Comparison of ENCODE assay signal across 11 mouse cellular contexts in the genomic region with DNA sequence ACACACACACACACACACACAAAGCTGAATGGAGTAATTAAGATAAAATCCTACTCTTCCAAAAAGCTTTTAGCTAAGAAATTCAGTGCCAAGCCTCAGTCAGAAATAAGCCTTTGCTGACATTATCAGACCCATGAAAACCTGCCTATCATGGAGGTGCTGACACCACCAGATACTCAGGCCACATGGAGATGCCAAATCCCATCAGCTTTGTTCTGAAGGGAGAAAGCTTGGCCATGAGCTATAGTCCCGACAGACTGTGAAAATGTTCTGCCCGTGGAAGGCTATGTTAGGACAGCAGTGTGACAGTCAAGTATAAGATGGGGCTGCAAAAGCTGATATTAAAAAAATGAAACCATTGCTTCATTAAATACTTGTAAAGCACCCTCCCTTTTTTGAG. TPM values are rescaled to one million over a fixed set of nuclear protein-coding genes. Genes with fewer than 3 reads are reported as not detected.
DNase-seq lines count a peak whose midpoint lies in the region; ATAC-seq and TF ChIP-seq lines count a peak whose summit lies in the region.
"Had no signal": no experiment of that assay in that cellular context is flagged by ENCODE, and none has a peak within 500 bp of the region (broad histone marks: within the 10 kb centered on the region; RNA-seq: fewer than 3 reads in every experiment).

No protein-coding gene starts in this region.

- no peaks in the 10 kb centered on the region for H3K9me3 ChIP-seq in heart, embryonic 13.5 days
- H3K9me3 ChIP-seq in midbrain, embryonic 16.5 days (replicated peaks; ENCODE audit: control insufficient read depth, low read length, poor library complexity, severe bottlenecking): no peaks in the 10 kb centered on the region
- no peaks in the 10 kb centered on the region for H3K9me3 ChIP-seq in midbrain, embryonic 15.5 days
- no peaks in the 10 kb centered on the region for H3K9me3 ChIP-seq in limb, embryonic 14.5 days (ENCODE audit: control insufficient read depth, low read length)
- H3K9me3 ChIP-seq in stomach, embryonic 16.5 days (replicated peaks; ENCODE audit: control insufficient read depth, low read length): no peaks in the 10 kb centered on the region
- H3K9me3 ChIP-seq: embryonic facial prominence, embryonic 15.5 days; neural tube, embryonic 12.5 days had no signal

- TF ChIP-seq POLR2A in limb, embryonic 14.5 days (IDR thresholded peaks at IDR 0.05; ENCODE audit: borderline replicate concordance, extremely low read depth, insufficient read depth, insufficient read length): no peak

- no peak for DNase-seq in heart, adult 9 months (ENCODE audit: low spot score in 2 of 2)
- DNase-seq in limb, embryonic 14.5 days (ENCODE audit: low spot score): no peak
- no peak for DNase-seq in kidney, adult 8-10 months
- DNase-seq: kidney, adult 2 months had no signal

- H3K27me3 ChIP-seq in heart, embryonic 13.5 days (replicated peaks): peaks cover 14% of the 10 kb centered on the region
- H3K27me3 ChIP-seq in midbrain, embryonic 16.5 days (ENCODE audit: control insufficient read depth, insufficient read depth, low read depth, low read length): no peaks in the 10 kb centered on the region
- no peaks in the 10 kb centered on the region for H3K27me3 ChIP-seq in midbrain, embryonic 15.5 days (replicated peaks)
- no peaks in the 10 kb centered on the region for H3K27me3 ChIP-seq in limb, embryonic 14.5 days (ENCODE audit: control insufficient read depth, insufficient read depth, low read length)
- no peaks in the 10 kb centered on the region for H3K27me3 ChIP-seq in stomach, embryonic 16.5 days (ENCODE audit: control insufficient read depth, insufficient read depth, low read length)
- H3K27me3 ChIP-seq: embryonic facial prominence, embryonic 15.5 days; neural tube, embryonic 12.5 days had no signal

- no peak for ATAC-seq in heart, embryonic 13.5 days (ENCODE audit: extremely low read depth, insufficient number of reproducible peaks, low FRiP score, low TSS enrichment)
- ATAC-seq in midbrain, embryonic 16.5 days: no peak
- no peak for ATAC-seq in midbrain, embryonic 15.5 days (replicated peaks)
- no peak for ATAC-seq in limb, embryonic 14.5 days (ENCODE audit: low FRiP score, low read depth)
- ATAC-seq in stomach, embryonic 16.5 days (ENCODE audit: insufficient read depth, low FRiP score): no peak
- ATAC-seq: CD4-positive, CD25-positive, alpha-beta regulatory T cell, adult 4 months had no signal

- H3K27ac ChIP-seq in heart, embryonic 13.5 days (replicated peaks): 0 out of 2 replicates have a peak overlapping the region, but pooled peaks have one; percentile 15
- peak overlapping the region; percentile 51 for H3K27ac ChIP-seq in midbrain, embryonic 16.5 days (ENCODE audit: low read length)
- no peak overlapping the region for H3K27ac ChIP-seq in midbrain, embryonic 15.5 days
- peak overlapping the region; percentile 84 for H3K27ac ChIP-seq in limb, embryonic 14.5 days (replicated peaks; ENCODE audit: low read depth, low read length)
- peak overlapping the region; percentile 51; the same call in 1 of the 2 replicates for H3K27ac ChIP-seq in stomach, embryonic 16.5 days (ENCODE audit: low read length)
- H3K27ac ChIP-seq: embryonic facial prominence, embryonic 15.5 days; neural tube, embryonic 12.5 days had no signal

- no peaks in the 10 kb centered on the region for H3K36me3 ChIP-seq in heart, embryonic 13.5 days
- no peaks in the 10 kb centered on the region for H3K36me3 ChIP-seq in midbrain, embryonic 16.5 days (ENCODE audit: control insufficient read depth, insufficient read depth, low read length)
- no peaks in the 10 kb centered on the region for H3K36me3 ChIP-seq in midbrain, embryonic 15.5 days (replicated peaks)
- H3K36me3 ChIP-seq in limb, embryonic 14.5 days (ENCODE audit: control insufficient read depth, insufficient read depth, low read length): no peaks in the 10 kb centered on the region
- no peaks in the 10 kb centered on the region for H3K36me3 ChIP-seq in stomach, embryonic 16.5 days (ENCODE audit: control insufficient read depth, insufficient read depth, low read length)
- H3K36me3 ChIP-seq: embryonic facial prominence, embryonic 15.5 days; neural tube, embryonic 12.5 days had no signal

- H3K4me3 ChIP-seq in heart, embryonic 13.5 days: no peak overlapping the region
- H3K4me3 ChIP-seq in midbrain, embryonic 16.5 days (ENCODE audit: low read depth, low read length): no peak overlapping the region
- H3K4me3 ChIP-seq in midbrain, embryonic 15.5 days: no peak overlapping the region
- H3K4me3 ChIP-seq in limb, embryonic 14.5 days (replicated peaks; ENCODE audit: low read length): no peak overlapping the region
- H3K4me3 ChIP-seq in stomach, embryonic 16.5 days (replicated peaks; ENCODE audit: low read length): no peak overlapping the region
- H3K4me3 ChIP-seq: embryonic facial prominence, embryonic 15.5 days; neural tube, embryonic 12.5 days had no signal

- H3K4me1 ChIP-seq in heart, embryonic 13.5 days: peaks cover 37% of the 10 kb centered on the region
- no peaks in the 10 kb centered on the region for H3K4me1 ChIP-seq in midbrain, embryonic 16.5 days (ENCODE audit: control insufficient read depth, insufficient read depth, low read length)
- no peaks in the 10 kb centered on the region for H3K4me1 ChIP-seq in midbrain, embryonic 15.5 days
- H3K4me1 ChIP-seq in limb, embryonic 14.5 days (ENCODE audit: control insufficient read depth, insufficient read depth, low read length): peaks cover 12% of the 10 kb centered on the region; the same call in 1 of the 2 replicates
- H3K4me1 ChIP-seq in stomach, embryonic 16.5 days (ENCODE audit: control insufficient read depth, insufficient read depth, low read length): peaks cover 4% of the 10 kb centered on the region; the same call in 1 of the 2 replicates
- H3K4me1 ChIP-seq: neural tube, embryonic 12.5 days had no signal

- no peak overlapping the region for H3K4me2 ChIP-seq in heart, embryonic 13.5 days
- H3K4me2 ChIP-seq in midbrain, embryonic 16.5 days (ENCODE audit: low read length): no peak overlapping the region
- H3K4me2 ChIP-seq in midbrain, embryonic 15.5 days: no peak overlapping the region
- no peak overlapping the region for H3K4me2 ChIP-seq in limb, embryonic 14.5 days (replicated peaks; ENCODE audit: low read depth, low read length, severe bottlenecking)
- H3K4me2 ChIP-seq in stomach, embryonic 16.5 days (ENCODE audit: low read depth, low read length): no peak overlapping the region
- H3K4me2 ChIP-seq: embryonic facial prominence, embryonic 15.5 days; neural tube, embryonic 12.5 days had no signal

- no peak overlapping the region for H3K9ac ChIP-seq in heart, embryonic 13.5 days
- H3K9ac ChIP-seq in midbrain, embryonic 16.5 days (ENCODE audit: low read depth, low read length): no peak overlapping the region
- no peak overlapping the region for H3K9ac ChIP-seq in midbrain, embryonic 15.5 days
- no peak overlapping the region for H3K9ac ChIP-seq in limb, embryonic 14.5 days (ENCODE audit: low read depth, low read length, severe bottlenecking)
- H3K9ac ChIP-seq in stomach, embryonic 16.5 days (ENCODE audit: low read length): no peak overlapping the region
- H3K9ac ChIP-seq: embryonic facial prominence, embryonic 15.5 days; neural tube, embryonic 12.5 days had no signal

- WGBS in heart, embryonic 13.5 days: 34% methylated on average over 2 of the region's 2 CpGs
- WGBS in midbrain, embryonic 16.5 days: 61% methylated on average over 2 of the region's 2 CpGs
- WGBS in midbrain, embryonic 15.5 days: 65% methylated on average over 2 of the region's 2 CpGs
- 69% methylated on average over 2 of the region's 2 CpGs for WGBS in limb, embryonic 14.5 days
- 43% methylated on average over 2 of the region's 2 CpGs for WGBS in stomach, embryonic 16.5 days

RNA-seq across cellular contexts. Expression of a gene that starts 19.5 kb away (rescaled TPM):
- polyA plus RNA-seq in heart, embryonic 13.5 days (2015; fragmentation: Nextera tagmentation; extraction: Ambion mirVana): 16.0 and 19.0 TPM in 2 replicates
- polyA plus RNA-seq in midbrain, embryonic 16.5 days (2015; fragmentation: Nextera tagmentation; extraction: Ambion mirVana): 75.7 and 78.3 TPM in 2 replicates
- 64.4 and 66.7 TPM in 2 replicates for polyA plus RNA-seq in midbrain, embryonic 15.5 days (2015; fragmentation: Nextera tagmentation; extraction: Ambion mirVana)
- 51.7 and 69.6 TPM in 2 replicates for polyA plus RNA-seq in limb, embryonic 14.5 days (2012; rRNA removed)
- polyA plus RNA-seq in limb, embryonic 14.5 days (2014; fragmentation: Nextera tagmentation; extraction: Ambion mirVana): 43.2 and 46.8 TPM in 2 replicates
- 20.0 and 21.0 TPM in 2 replicates for polyA plus RNA-seq in stomach, embryonic 16.5 days (2015; fragmentation: Nextera tagmentation; extraction: Ambion mirVana)
